Mouse (Mus musculus) c-Kit-negative CD71-positive TER-119-positive erythroid progenitor cells, embryonic 14.5 days (primary cell): ENCODE results near the gene Creb1.
"Not testable (repeated sequence)": the region's sequence is repeated elsewhere in the genome, so short reads cannot be mapped to it uniquely, and the experiment has no call there.

Experiments
- DNase-seq: peaks from one replicate; pipeline ENCODE4 v3.0.0-alpha.2; 2013; ENCODE audit warnings: low read depth, low spot score

Gene Creb1

DNA sequence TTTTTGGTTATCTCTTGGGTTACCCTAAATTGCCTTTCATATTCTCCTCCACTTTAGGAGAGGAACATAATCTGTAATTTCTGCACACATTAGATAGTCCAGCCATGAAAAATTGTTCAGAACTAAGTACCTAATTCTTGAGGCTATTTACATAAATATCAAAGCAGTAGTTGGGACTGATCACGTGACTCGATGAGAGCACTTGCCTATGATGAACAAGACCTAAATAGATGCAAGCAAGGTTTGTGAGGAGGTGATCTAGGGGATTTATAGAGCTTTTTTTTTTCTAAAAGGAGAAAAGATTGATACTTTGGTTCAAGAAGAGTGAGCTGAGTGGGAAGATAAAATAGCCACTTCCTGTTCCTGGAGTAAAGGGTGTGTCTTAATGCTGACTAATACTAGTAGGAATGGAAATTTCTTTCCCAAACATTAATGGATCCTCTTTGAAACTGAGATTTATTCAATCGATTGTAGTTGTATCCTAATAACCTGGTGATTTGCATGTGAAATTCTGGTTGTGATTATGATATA is 6.5 kb downstream of the Creb1 start:
- no peak for DNase-seq

GRCm38 (mm10) chr1:64543750-64544149 is 11.3 kb downstream of the Creb1 start:
- DNase-seq: no peak

DNA sequence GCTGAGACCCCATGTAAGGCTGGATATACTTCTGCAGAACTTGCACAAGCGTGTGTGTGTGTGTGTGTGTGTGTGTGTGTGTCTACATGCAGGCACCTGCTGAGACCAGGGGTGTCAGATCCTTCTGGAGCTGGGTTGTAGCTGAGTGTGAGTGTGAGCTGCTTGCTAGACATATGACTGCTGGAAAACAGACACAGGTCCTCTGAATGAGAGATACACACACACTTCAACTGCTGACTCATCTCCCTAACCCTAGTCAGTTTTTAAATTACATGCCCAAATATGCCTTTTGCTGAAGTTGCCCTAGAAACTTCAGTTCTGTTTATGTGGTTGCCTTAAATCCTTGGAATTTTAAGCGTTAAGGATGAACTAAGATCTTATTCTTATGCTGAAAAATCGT is 13.6 kb downstream of the Creb1 start:
- no peak for DNase-seq

DNA sequence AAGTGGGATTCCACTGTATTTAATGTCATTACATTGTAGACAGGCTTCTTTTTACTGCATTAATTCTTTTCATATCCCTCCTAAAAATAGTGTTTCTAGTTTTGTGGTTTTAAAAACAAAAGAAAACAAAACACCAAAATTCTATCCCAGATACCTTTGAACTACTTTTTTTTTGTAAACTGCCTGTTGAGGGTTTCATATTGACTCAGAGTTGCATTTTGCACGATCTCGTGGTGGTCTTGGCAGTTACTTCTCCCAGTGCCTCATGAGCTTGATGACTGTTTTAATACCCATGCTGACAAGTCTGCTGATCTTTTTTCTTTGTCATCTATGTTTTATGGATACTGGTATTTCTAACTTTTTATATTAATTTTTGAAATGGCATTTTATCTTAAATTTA is 16.9 kb downstream of the Creb1 start:
- DNase-seq: no peak

DNA sequence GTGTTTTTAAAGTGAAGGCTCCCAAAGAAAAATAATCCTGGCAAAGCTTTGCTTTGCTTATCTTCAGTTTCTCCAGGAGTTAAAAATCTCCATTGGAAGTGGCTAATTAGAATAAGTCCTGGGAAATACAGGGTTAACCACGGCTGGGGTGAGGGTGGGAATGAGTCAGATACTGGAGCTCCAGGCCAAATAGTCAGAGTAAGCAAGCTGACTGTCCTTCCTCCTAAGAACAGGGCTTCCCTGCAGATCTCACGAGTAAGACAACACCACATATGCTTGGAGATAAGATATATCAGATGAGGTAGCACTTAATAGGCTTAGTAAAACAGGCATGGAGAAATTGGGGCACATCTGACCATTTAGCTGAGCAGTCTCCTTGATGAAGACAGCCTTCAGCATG is 19.5 kb downstream of the Creb1 start:
- DNase-seq: no peak

- DNase-seq: no peak
Measured at GRCm38 (mm10) chr1:64560105-64560504, 27.7 kb downstream of the Creb1 start.

- no peak for DNase-seq
Measured at GRCm38 (mm10) chr1:64568206-64568605, 35.8 kb downstream of the Creb1 start.

DNA sequence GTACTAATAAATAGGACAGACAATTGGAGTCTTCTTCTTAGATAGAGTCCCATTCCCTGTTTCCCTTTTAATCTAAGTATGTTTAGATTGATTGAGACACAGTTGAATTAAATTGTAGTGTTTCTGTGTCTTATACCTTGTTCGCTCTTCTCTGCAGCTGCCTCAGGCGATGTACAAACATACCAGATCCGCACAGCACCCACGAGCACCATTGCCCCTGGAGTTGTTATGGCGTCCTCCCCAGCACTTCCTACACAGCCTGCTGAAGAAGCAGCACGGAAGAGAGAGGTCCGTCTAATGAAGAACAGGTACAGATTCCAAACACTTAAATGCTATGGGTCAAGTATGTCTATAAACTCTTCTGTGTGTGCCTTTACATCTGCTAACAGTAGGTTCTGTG is 43.6 kb downstream of the Creb1 start:
- no peak for DNase-seq

GRCm38 (mm10) chr1:64576732-64577131 is 44.3 kb downstream of the Creb1 start:
- DNase-seq: no peak

GRCm38 (mm10) chr1:64577911-64578310 is 45.5 kb downstream of the Creb1 start:
- DNase-seq: not testable (repeated sequence)

DNA sequence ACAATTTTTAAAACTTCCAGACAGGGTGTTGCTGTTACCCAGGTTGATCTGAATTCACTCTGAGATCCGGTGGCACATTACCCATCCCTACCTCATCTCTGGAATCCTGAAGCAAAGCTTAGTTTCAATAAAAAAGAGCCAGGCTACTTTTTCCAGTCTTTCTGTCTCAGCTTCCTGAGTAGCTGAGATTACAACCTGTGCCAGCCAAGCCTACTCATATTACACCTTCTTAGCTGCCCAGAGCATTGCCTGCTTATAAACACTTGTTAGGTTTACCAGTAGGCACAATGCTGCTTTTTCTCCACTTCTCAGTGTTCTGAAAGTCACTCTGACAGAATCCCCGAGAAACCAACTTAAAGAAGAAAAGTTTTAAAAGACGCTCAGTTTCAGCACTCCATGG is 46.4 kb downstream of the Creb1 start:
- DNase-seq: no peak

DNA sequence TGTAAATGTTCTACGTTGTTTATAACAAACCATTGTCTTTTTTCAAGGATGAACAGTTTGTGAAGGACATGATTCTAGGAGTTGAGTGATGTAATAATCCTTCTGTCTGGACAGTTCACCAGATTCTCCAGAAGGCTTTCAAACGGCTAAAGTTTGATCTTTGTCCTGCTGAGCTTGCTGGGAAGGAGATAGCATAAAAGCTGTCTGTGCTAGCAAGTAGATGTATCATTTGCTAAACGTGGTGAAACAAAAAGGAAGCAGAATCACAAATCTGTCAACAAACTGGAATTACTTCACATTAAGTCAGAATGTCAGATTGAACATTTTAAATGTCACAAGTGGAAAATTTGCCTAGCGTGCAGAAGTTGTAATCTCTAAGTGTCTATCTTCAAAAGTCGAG is 66.5 kb downstream of the Creb1 start:
- no peak for DNase-seq

DNA sequence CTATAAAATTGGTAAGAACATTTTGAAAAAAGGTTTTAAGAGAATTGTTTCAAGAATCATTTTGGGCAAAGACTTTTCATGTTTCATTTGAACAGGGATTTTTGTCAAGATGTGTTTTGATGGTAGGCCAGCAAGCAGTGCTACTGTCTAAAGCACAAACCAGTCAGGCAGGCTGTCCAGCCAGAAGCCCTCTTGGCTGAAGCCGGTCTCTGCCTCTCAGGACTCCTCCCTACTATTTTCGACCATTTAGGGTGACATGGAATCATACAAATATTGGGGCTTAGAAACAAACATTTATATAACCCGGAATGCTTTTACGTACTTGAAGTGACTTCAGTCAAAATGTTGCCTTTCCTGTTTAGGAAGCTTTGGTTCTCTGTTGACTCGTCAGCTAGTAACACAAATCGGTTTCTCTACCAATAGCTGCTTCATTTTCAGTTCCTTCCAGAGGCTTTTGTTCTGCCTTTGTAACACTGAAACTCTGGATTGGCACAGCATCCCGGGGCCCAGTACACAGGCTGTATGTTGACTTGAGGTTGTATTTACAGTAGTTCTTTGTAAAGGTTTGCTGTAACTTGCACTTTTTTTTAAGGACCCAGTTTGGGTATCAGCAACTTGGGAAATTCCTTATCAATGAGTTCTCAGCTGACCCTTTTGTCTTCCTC is 68.1 kb downstream of the Creb1 start:
- DNase-seq: no peak

GRCm38 (mm10) chr1:64601242-64601842 is 68.9 kb downstream of the Creb1 start:
- DNase-seq: no peak

DNA sequence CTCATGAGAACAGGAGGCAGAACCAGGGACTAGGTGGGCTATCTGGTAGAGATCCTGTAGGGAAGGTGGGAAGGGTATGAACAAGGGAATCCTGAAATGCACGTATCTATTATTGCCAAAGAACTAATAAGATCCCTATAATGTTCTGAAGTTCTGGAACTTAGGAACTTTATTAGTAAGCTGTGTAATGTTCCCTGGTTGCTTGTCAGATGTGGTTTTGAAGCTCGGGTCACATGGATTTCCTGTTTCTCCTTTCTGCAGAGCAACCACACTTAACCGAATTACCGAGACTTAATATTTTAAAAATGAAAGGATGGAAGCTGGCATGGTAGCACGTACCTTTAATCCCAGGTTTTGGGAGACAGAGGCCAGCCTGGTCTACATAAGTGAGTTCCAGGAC is 70.9 kb downstream of the Creb1 start:
- no peak for DNase-seq

GRCm38 (mm10) chr1:64609145-64609544 is 76.7 kb downstream of the Creb1 start:
- DNase-seq: peak; percentile 37

GRCm38 (mm10) chr1:64609976-64610375 is 77.5 kb downstream of the Creb1 start:
- no peak for DNase-seq

- no peak for DNase-seq
Measured at GRCm38 (mm10) chr1:64614311-64614710, 81.9 kb downstream of the Creb1 start.

- DNase-seq: no peak
Measured at GRCm38 (mm10) chr1:64614801-64615345, 82.4 kb downstream of the Creb1 start.

- DNase-seq: no peak
Measured at GRCm38 (mm10) chr1:64615531-64615991, 83.1 kb downstream of the Creb1 start.

- no peak for DNase-seq
Measured at GRCm38 (mm10) chr1:64616076-64616475, 83.6 kb downstream of the Creb1 start.

DNA sequence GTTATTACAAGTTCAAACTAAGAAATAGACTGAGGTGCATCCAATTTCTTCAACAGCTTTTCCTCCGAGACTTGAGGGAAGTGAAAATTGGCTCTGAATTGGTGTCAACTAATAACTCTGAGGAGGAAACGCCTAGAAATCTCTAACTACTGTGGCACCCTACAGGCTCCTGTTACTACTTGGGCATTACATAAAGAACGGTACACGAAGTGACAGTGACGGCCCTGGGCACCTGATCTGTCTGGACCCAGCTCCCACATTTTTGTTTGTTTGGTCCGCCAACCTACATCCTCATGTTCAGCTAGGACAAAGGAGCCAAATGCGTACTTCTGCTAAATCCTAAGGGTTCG is 84.1 kb downstream of the Creb1 start:
- peak; percentile 15 for DNase-seq
